Mouse (Mus musculus) adipocyte (in vitro differentiated cells): ENCODE measurements around the gene Bicral.
A peak's percentile ranks its signal among the peaks of the same experiment; 100 is the strongest.

Experiments
- DNase-seq: peaks from one replicate; pipeline ENCODE4 v3.0.0-alpha.2; 2016; ENCODE audit warnings: low spot score

Gene Bicral

DNA sequence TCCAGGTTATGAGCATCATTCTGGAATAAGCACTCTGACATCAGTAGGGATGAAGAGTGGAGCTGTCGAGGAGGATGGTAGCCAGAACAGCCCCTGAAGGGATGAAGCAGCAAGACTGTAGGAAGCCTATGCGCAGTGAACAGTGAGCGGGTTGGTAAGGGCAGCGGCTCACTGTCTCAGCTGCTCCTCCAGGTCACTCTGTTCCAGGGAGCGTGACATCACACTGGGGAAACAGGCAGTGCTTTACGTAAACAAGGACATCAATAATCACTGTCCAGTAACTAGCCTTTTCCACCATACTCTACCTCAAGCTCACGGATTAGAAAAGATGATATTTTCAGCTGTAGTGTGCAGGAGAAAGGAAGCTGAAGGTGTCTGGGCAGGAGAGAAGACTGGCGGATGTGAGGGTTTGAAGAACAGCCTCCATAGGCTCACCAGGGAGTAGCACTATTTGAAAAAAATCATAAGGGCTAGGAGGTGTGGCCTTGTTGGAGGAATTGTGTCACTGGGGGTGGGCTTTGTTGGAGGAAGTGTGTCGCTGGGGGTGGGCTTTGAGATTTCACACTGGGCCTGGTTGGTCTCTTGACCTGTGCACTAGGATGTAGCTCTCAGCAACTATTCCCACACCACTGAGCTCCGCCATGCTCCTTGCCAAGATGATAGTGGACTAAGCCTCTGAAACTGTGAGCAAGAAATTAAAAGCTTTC is 17.8 kb downstream of the Bicral start:
- no peak for DNase-seq

GRCm38 (mm10) chr17:46838396-46838920 is 19.8 kb downstream of the Bicral start:
- no peak for DNase-seq

GRCm38 (mm10) chr17:46837897-46838296 is 20.4 kb downstream of the Bicral start:
- no peak for DNase-seq

- no peak for DNase-seq
Observed at GRCm38 (mm10) chr17:46835093-46835715, 23.1 kb downstream of the Bicral start.

GRCm38 (mm10) chr17:46832981-46833305 is 25.3 kb downstream of the Bicral start:
- no peak for DNase-seq

GRCm38 (mm10) chr17:46832101-46832980 is 25.9 kb downstream of the Bicral start:
- DNase-seq, result peak; percentile 89

GRCm38 (mm10) chr17:46829856-46830535 is 28.3 kb downstream of the Bicral start:
- DNase-seq, result no peak

GRCm38 (mm10) chr17:46828935-46829334 is 29.3 kb downstream of the Bicral start:
- DNase-seq, result no peak

DNA sequence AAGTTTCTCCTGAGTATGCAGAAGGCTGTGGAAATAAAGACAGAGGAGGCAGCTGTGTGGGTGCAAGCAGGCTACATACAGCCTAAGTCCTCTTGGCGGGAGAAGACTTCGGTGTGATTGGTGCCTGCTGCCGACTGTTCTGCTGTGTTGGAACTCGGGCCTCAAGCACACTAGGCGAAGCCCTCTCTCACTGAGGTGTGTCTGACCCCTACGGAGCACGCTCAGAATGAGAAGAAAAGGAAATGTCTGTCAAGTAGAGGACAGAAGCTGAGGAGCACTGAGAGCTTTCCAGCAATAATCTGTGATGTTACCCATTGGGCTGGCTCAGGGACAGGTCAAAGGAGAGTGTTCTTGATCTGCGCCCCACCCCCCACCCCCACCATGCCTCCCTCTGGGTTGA is 35.2 kb downstream of the Bicral start:
- DNase-seq, result no peak

GRCm38 (mm10) chr17:46820628-46821027 is 37.7 kb downstream of the Bicral start:
- DNase-seq, result no peak

DNA sequence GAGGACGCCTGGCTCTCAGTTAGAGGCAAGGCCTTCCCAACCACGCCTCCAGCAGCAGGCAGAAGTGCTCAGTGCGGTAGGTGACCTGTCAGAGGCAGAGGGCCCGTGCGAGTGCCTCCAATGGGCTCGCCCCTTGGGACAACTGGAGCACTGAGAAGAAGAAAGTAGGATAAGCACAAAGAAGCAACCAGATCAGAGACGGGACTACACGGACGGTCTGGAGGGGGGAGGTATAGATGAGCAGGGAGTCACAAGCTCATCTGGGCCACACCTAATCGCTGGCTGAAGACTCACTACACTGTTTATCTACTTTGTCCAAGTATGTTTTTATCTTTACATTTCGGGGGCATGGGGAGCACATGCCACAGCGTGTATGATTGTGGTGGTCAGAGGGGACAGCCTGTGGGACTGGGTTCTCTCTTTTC is 40.5 kb downstream of the Bicral start:
- no peak for DNase-seq

- DNase-seq, result no peak
Observed at GRCm38 (mm10) chr17:46816306-46816705, 42.0 kb downstream of the Bicral start.

- no peak for DNase-seq
Observed at GRCm38 (mm10) chr17:46814497-46814896, 43.8 kb downstream of the Bicral start.

DNA sequence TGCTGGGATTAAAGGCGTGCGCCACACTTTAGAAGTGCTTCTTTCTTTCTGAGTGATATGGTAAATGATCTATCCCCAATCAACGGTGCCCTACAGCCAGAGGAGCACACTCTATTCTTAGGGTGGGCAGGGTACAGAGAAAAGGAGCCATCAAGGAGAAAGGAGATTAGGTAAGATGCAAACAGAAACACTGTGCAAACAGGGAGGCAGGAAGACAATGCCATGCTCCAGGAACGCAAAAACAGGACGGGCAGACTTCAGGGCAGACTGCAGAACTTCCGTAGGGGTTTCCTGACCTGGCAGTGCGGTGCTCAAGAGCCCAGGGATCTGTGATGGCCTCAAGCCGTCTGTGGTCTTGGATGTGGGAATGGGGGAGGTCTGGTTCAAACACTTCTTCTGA is 44.6 kb downstream of the Bicral start:
- DNase-seq, result no peak

DNA sequence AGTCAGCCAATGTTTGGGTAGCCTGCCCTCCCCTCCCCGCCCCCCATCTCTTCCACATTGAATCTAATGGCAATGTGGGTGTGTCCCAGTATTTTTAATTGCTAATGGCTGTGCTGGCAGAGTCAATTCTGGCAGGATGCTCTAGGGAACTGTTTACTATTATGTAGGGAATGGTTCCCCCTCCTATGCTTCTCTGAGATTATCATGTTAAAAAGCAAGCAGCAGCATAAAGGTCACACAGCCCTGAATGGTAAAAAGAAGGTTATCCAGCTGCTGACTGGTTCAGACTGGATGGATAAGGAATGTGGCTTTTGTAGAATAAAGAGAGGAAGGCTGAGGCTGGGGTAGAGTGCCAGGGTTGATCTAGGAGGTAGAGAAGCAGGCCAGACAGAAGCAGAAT is 45.8 kb downstream of the Bicral start:
- no peak for DNase-seq

DNA sequence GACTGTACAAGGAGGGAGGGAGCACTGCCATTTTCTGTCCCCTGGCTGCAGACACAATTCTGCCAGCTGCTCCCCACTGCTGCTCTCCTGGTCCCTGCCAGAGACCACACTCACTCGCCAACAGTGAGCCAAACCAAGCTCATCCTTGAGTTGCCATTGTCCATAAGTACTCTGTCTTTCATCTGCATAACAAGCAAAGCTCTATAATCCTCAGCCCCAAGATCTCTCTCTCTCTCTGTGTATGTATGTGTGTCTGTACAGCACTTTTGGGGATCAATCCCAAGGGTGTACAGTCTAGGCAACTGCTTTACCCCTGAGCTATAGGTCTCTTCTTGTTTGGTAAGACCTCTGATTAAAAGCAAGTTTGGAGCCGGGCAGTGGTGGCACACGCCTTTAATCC is 47.6 kb downstream of the Bicral start:
- DNase-seq, result no peak

GRCm38 (mm10) chr17:46809131-46809830 is 49.0 kb downstream of the Bicral start:
- peak; percentile 87 for DNase-seq

DNA sequence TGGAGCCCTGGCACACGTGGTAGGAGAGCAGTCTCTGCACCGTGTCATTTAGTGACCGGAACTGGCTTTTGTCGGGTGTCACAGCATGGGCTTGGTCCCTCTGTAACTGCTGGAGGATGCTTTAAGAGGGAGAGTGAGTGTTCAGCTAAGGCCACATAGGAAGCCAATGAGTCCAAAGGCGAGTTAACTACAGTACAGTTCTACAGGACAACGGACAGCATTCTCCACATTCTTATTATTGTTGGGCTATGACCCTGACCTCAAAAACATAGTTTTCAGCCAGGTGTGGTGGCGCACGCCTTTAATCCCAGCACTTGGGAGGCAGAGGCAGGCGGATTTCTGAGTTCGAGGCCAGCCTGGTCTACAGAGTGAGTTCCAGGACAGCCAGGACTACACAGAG is 49.9 kb downstream of the Bicral start:
- DNase-seq, result no peak

- no peak for DNase-seq
Observed at GRCm38 (mm10) chr17:46801761-46802160, 56.5 kb downstream of the Bicral start.

GRCm38 (mm10) chr17:46799680-46800079 is 58.6 kb downstream of the Bicral start:
- DNase-seq, result no peak

DNA sequence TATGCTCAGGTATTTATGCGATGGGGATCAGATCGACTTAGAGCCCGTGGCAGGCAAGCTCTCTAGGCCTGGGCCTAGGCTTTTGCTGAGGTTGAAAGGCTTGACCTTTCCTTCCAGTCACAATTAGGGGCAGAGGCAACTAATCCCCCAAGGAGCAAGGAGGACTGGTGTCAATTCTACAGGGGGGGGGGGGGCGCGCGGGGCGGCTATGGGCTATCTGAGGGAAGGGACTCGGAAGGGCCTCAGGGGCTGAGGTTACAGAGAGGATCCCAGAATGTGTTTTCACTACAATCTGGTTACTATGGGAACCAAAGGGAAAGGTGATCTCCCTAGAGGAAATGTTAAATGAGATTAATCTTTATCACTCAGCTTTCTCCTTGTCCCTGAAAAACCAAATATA is 60.9 kb downstream of the Bicral start:
- no peak for DNase-seq

GRCm38 (mm10) chr17:46796743-46797142 is 61.5 kb downstream of the Bicral start:
- no peak for DNase-seq
